Mouse (Mus musculus) kidney, adult 2 months (tissue): Measurements from ENCODE around the gene Spock1. TPM values are rescaled to one million over a fixed set of nuclear protein-coding genes. Genes with fewer than 3 reads are reported as not detected.

ENCODE experiments used
- DNase-seq: peaks from one replicate; pipeline ENCODE4 v3.0.0; 2021
- H3K27ac ChIP-seq: fragments of 200-500 bp; 2 replicates; pipeline ENCODE4 v1.5.1; 2012; ENCODE audit warnings: low read depth, low read length, control low read depth, inconsistent platforms; ENCODE audit not compliant: insufficient read depth
- H3K27me3 ChIP-seq: fragments of 200-500 bp; replicated peaks from 2 replicates; pipeline ENCODE4 v1.6.1; 2012; ENCODE audit warnings: mild to moderate bottlenecking, moderate library complexity, low read length, inconsistent platforms; ENCODE audit not compliant: control insufficient read depth, insufficient read depth
- H3K36me3 ChIP-seq: fragments of 200-500 bp; 2 replicates; pipeline ENCODE4 v1.6.1; 2012; ENCODE audit warnings: mild to moderate bottlenecking, moderate library complexity, low read length, inconsistent platforms; ENCODE audit not compliant: control insufficient read depth, insufficient read depth
- H3K4me1 ChIP-seq: fragments of 200-500 bp; 2 replicates; pipeline ENCODE4 v1.6.1; 2011; ENCODE audit warnings: low read length; ENCODE audit not compliant: control insufficient read depth, insufficient read depth
- H3K4me3 ChIP-seq: fragments of 200-500 bp; 2 replicates; pipeline ENCODE4 v1.5.1; 2011; ENCODE audit warnings: mild to moderate bottlenecking, low read depth, low read length, control low read depth; ENCODE audit not compliant: insufficient read depth
- CTCF ChIP-seq: fragments of 200-500 bp; conservative IDR thresholded peaks from 2 replicates; pipeline ENCODE4 v1.5.1; 2011; ENCODE audit warnings: low read depth, mild to moderate bottlenecking, control low read depth, low read length, moderate library complexity, mixed read lengths; ENCODE audit not compliant: insufficient read depth, insufficient read length
- POLR2A ChIP-seq: fragments of 200-500 bp; IDR thresholded peaks from one replicate; pipeline ENCODE4 v1.6.1; 2011; ENCODE audit warnings: low read depth, low read length, control low read depth
- WGBS: fragments of 180-500 bp; shearing (Covaris S2); methylation state at CpG from one replicate; pipeline ENCODE4 v1.1.7; 2018; 5-methylcytosine and 5-hydroxymethylcytosine counted together
- polyA plus RNA-seq: library from polyadenylated mRNA; depleted of rRNA; stranded (reverse); fragments of >200 nt; gene quantifications from 2 replicates; pipeline ENCODE4 v1.2.3, GENCODE M21; 2012

The Spock1 gene
- polyA plus RNA-seq, 1 experiment: 0.19 TPM

- H3K27me3 ChIP-seq: no peaks in the 10 kb centered on the region
- no peaks in the 10 kb centered on the region for H3K36me3 ChIP-seq
- no peaks in the 10 kb centered on the region for H3K4me1 ChIP-seq
- no peak for DNase-seq
- no peak overlapping the region for H3K27ac ChIP-seq
- no peak overlapping the region for H3K4me3 ChIP-seq
- 93% methylated on average over 5 of the region's 5 CpGs for WGBS
- no peak for TF ChIP-seq POLR2A
- TF ChIP-seq CTCF: no peak
Observed at GRCm38 (mm10) chr13:57577541-57578244, 330.4 kb downstream of the Spock1 start.

GRCm38 (mm10) chr13:57573501-57573900 lies 334.6 kb downstream of the Spock1 start:
- no peak for DNase-seq
- WGBS: 63% methylated on average over 4 of the region's 4 CpGs
- no peak overlapping the region for H3K27ac ChIP-seq
- no peaks in the 10 kb centered on the region for H3K27me3 ChIP-seq
- no peaks in the 10 kb centered on the region for H3K4me1 ChIP-seq
- TF ChIP-seq POLR2A (no peak), CTCF (no peak)
- H3K36me3 ChIP-seq: no peaks in the 10 kb centered on the region
- H3K4me3 ChIP-seq: no peak overlapping the region

- WGBS: 91% methylated on average over 8 of the region's 8 CpGs
- Histone ChIP-seq H3K4me1 (no peaks in the 10 kb centered on the region), H3K36me3 (no peaks in the 10 kb centered on the region), H3K4me3 (no peak overlapping the region), H3K27me3 (no peaks in the 10 kb centered on the region), H3K27ac (no peak overlapping the region)
- TF ChIP-seq POLR2A (no peak), CTCF (no peak)
- DNase-seq: no peak
Observed at GRCm38 (mm10) chr13:57568404-57568803, 339.7 kb downstream of the Spock1 start.

- H3K36me3 ChIP-seq: no peaks in the 10 kb centered on the region
- WGBS: 58% methylated on average over 4 of the region's 4 CpGs
- no peak overlapping the region for H3K27ac ChIP-seq
- H3K27me3 ChIP-seq: no peaks in the 10 kb centered on the region
- no peak for DNase-seq
- TF ChIP-seq CTCF (no peak), POLR2A (no peak)
- no peak overlapping the region for H3K4me3 ChIP-seq
- H3K4me1 ChIP-seq: no peaks in the 10 kb centered on the region
Observed at GRCm38 (mm10) chr13:57555186-57555585, 352.9 kb downstream of the Spock1 start.

- Histone ChIP-seq H3K27ac (no peak overlapping the region), H3K4me3 (no peak overlapping the region), H3K36me3 (no peaks in the 10 kb centered on the region), H3K4me1 (no peaks in the 10 kb centered on the region), H3K27me3 (no peaks in the 10 kb centered on the region)
- DNase-seq: peak; percentile 10
- WGBS: 18% methylated on average over 5 of the region's 5 CpGs
- TF ChIP-seq POLR2A: no peak
- TF ChIP-seq CTCF: peak; percentile 43; the same call in 1 of the 2 replicates
Observed at GRCm38 (mm10) chr13:57549743-57550142, 358.4 kb downstream of the Spock1 start.

- TF ChIP-seq CTCF (no peak), POLR2A (no peak)
- H3K4me1 ChIP-seq: no peaks in the 10 kb centered on the region
- H3K4me3 ChIP-seq: no peak overlapping the region
- DNase-seq: no peak
- 67% methylated on average over 8 of the region's 8 CpGs for WGBS
- no peak overlapping the region for H3K27ac ChIP-seq
- no peaks in the 10 kb centered on the region for H3K27me3 ChIP-seq
- H3K36me3 ChIP-seq: no peaks in the 10 kb centered on the region
Observed at GRCm38 (mm10) chr13:57536988-57537547, 371.1 kb downstream of the Spock1 start.

GRCm38 (mm10) chr13:57534325-57534724 lies 373.8 kb downstream of the Spock1 start:
- 81% methylated on average over 7 of the region's 7 CpGs for WGBS
- no peak for TF ChIP-seq CTCF
- TF ChIP-seq POLR2A: no peak
- DNase-seq: no peak

More at GRCm38 (mm10) chr13:57534325-57534724, 373.8 kb downstream of the Spock1 start:
- no peaks in the 10 kb centered on the region for H3K27me3 ChIP-seq
- H3K36me3 ChIP-seq: no peaks in the 10 kb centered on the region
- H3K4me1 ChIP-seq: no peaks in the 10 kb centered on the region
- no peak overlapping the region for H3K27ac ChIP-seq
- no peak overlapping the region for H3K4me3 ChIP-seq
